Mouse (Mus musculus) embryonic fibroblast, embryonic 13.5 days (primary cell): ENCODE data around the gene Ush2a. TPM values are rescaled to one million over a fixed set of nuclear protein-coding genes. Genes with fewer than 3 reads are reported as not detected.

Source experiments
- H3K27ac ChIP-seq: 2 replicates; pipeline ENCODE4 v1.5.1; 2012; ENCODE audit warnings: low read length, control low read depth, inconsistent platforms; ENCODE audit not compliant: insufficient read depth
- H3K4me1 ChIP-seq: 2 replicates; pipeline ENCODE4 v1.6.1; 2011; ENCODE audit warnings: low read length; ENCODE audit not compliant: control insufficient read depth, insufficient read depth
- H3K4me3 ChIP-seq: 2 replicates; pipeline ENCODE4 v1.5.1; 2011; ENCODE audit warnings: mild to moderate bottlenecking, control low read depth, low read length; ENCODE audit not compliant: insufficient read depth
- CTCF ChIP-seq: IDR thresholded peaks from 2 replicates; pipeline ENCODE4 v1.5.1; 2011; ENCODE audit warnings: mild to moderate bottlenecking, control low read depth, low read length, moderate library complexity, borderline replicate concordance; ENCODE audit not compliant: insufficient read depth
- POLR2A ChIP-seq: IDR thresholded peaks from 2 replicates; pipeline ENCODE4 v1.6.1; 2011; ENCODE audit warnings: low read depth, mild to moderate bottlenecking, control low read depth, low read length, moderate library complexity
- polyA plus RNA-seq: library from polyadenylated mRNA; stranded (reverse); fragments of >200 nt; gene quantifications from 2 replicates; pipeline ENCODE4 v1.2.4, GENCODE M21; 2011; ENCODE audit warnings: low read depth; ENCODE audit not compliant: missing spikeins, insufficient read length

The Ush2a gene
- polyA plus RNA-seq, 1 experiment = not detected

DNA sequence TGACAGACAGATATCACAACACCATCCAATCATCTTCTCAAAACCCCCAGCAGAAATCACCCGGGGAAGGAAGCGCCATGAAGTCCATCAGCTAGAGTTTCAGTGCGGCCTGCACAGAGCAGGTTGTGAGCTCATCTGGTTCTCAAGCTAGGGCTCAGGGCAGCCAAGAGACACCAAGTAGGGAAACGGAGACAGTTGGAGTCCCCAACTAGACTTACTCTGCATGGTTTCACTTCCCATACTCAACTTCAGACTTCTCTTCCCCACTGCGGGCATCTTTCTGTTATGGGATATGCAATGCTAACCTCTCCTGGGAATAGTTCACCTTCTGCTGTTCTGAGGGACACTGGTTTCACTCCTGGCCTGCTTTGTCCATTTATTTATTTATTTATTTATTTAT, 277.8 kb downstream of the Ush2a start:
- H3K4me3 ChIP-seq = no peak overlapping the region

DNA sequence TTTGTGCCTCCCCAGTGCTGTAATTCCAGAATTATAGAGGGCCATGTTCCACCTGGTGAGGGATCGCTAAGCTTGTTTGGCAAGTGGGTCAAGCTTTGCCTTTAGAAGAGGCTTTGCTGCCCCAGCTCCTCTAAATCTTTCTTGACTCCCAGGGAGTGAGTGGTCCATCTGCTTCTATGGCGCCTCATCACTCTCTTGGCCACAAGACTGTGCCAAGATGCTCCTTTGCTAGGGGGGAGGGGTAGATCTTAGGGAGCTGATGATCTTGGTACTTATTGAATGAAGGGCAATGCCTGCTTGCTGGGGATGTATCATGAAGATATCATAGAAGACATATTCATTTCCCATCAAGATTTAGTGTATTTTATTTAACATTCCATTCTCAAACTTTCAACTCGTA, 279.7 kb downstream of the Ush2a start:
- no peak overlapping the region for H3K4me3 ChIP-seq
- no peak overlapping the region for H3K27ac ChIP-seq
- TF ChIP-seq POLR2A (no peak), CTCF (no peak)
- H3K4me1 ChIP-seq = no peaks in the 10 kb centered on the region

More for the DNA sequence above, 277.8 kb downstream of the Ush2a start:
- Histone ChIP-seq H3K4me1 (no peaks in the 10 kb centered on the region), H3K27ac (no peak overlapping the region)
- TF ChIP-seq CTCF (no peak), POLR2A (no peak)

DNA sequence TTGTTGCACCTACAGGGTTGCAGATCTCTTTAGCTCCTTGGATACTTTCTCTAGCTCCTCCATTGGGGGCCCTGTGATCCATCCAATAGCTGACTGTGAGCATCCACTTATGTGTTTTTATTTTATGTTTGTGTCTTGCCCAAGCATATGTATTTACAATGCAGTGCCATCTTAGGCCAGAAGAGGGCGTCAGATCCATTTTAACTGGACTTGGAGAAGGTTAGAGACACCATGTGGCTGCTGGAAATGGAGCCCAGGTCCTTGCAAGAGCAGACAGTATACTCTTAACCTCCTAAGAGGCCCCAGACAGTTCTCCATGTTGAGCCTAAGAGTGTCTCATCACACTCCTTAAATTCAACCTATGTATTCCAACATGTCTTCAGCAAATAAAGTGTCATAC, 281.5 kb downstream of the Ush2a start:
- H3K27ac ChIP-seq = no peak overlapping the region
- no peak overlapping the region for H3K4me3 ChIP-seq
- no peak for TF ChIP-seq CTCF
- no peak for TF ChIP-seq POLR2A
- H3K4me1 ChIP-seq = no peaks in the 10 kb centered on the region

DNA sequence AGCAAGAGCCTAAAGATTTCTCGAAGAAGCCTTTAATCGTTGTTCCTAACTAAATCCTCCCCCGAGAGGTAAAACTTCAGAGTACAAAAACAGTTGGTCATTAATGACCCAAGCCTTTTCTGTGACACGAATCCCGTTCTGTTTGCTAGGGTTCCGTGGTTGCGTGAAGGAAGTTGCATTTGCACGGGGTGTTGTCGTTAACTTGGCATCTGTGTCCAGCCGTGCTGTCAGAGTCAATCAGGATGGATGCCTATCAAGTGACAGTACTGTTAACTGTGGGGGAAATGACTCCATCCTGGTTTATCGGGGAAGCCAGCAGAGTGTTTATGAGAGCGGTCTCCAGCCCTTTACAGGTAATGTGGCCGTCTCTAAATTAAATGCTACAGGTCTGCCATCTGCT, 287.9 kb downstream of the Ush2a start:
- Histone ChIP-seq H3K4me1 (no peaks in the 10 kb centered on the region), H3K4me3 (no peak overlapping the region), H3K27ac (no peak overlapping the region)
- TF ChIP-seq POLR2A (no peak), CTCF (no peak)

DNA sequence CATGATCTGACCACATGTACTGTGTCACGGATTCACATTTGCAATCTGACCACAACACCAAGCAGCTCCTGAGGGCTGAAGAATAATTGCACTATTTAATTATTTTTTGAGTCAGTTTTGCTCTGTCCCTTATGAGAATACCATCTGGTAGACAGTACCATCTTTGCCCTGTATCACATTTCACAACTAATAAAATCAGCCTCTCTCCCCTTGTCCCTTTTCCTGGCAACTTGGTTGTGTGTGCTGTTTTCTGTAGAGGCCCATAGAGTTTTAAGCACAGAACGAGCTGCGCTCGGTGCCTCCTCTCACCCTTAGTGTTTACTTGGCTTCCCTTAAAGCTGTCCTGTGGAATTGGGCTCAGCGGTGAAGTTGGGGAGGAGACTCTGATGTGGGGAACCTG, 290.0 kb downstream of the Ush2a start:
- H3K4me3 ChIP-seq = no peak overlapping the region

DNA sequence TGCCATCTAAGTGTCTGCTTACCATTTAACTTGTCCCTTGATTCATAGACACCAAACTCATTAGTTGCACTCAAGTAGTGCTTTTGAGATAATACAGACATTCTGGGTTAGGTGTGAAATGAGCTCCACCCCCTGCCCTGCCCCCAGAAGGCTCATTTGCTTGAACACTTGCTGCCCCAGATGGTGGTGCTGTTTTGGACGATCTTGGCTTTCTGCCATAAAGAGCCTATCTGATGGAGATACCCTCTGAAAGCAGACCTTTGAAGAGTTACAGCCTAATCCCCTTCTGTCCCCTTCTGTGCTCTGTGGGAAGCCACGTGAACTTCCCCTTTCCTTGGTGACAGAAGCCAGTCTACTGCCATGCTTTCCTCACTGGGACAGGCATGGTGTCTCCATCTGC, 297.1 kb downstream of the Ush2a start:
- Histone ChIP-seq H3K4me3 (no peak overlapping the region), H3K4me1 (no peaks in the 10 kb centered on the region), H3K27ac (no peak overlapping the region)
- TF ChIP-seq POLR2A (no peak), CTCF (no peak)

More for the DNA sequence above, 290.0 kb downstream of the Ush2a start:
- no peaks in the 10 kb centered on the region for H3K4me1 ChIP-seq
- H3K27ac ChIP-seq = no peak overlapping the region
- no peak for TF ChIP-seq CTCF
- TF ChIP-seq POLR2A = no peak

DNA sequence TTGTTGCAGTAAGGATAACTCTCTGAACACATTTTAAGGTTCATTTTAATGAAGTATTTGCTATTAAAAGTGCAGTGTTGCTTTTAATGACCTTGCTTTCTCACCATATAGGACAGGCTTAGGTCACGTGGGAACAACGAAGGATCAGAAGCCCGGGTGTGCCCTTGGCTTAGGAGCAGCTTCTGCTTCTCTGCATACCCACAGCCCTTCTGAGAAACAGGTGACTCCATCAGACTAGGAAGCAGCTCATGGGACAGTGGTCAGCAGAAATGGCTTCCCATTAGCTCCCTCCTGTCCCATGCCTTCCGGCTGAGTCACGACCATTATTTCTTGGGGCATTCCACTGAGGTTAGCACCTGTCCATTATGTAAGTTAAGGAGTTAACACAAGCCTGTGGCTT, 304.4 kb downstream of the Ush2a start:
- no peak overlapping the region for H3K4me3 ChIP-seq
- TF ChIP-seq CTCF (no peak), POLR2A (no peak)
- H3K4me1 ChIP-seq = no peaks in the 10 kb centered on the region
- H3K27ac ChIP-seq = no peak overlapping the region

DNA sequence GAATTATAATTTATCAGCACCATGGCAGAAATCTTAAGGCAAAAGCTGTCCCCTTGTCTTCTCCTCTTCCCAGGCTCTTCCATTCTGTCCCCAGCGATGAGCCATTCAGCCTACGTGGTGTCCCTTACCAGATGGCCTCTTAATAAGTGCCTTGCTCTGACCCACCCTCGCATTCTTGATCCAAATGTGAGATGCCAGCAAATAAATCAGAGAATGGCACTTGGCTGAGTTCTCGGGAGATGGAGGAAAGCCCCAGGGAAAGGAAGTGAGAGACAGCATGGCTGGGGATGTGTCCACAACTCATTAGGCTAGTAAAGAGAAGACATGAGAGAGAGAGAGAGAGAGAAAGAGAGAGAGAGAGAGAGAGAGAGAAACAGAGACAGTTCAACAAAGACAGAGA, 305.7 kb downstream of the Ush2a start:
- TF ChIP-seq CTCF (no peak), POLR2A (no peak)
- Histone ChIP-seq H3K4me3 (no peak overlapping the region), H3K4me1 (no peaks in the 10 kb centered on the region), H3K27ac (no peak overlapping the region)

DNA sequence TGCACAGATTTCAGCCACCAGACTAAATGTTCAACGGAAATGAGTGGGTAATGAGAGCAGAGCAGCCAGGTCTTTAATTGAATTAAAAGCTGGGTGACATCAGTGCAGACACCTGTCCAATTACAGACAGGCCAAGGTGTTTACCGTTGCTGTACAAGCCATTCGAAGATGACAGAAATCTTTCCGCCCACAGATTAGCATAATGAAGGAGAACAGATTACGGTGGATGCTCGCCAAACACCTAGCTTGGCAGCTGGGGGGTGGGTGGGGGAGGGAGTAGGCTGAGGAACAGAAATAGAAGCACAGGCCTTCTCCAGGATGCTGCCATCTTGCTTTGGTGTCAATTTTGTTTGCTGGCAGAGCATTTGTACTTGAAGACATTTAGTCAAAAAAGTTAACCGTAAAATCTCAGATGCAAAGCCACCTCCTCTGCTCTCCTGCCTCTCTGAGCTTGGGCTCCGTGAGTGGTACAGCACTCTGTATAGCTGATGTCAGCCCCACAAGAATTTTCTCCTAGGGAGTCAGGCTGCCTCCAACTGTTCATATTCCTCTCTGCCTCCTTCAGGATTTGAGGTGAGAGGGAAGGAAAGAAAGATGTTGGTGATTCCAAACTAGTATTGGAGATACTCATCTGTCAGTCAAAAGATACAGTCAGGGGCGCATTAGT, 306.6 kb downstream of the Ush2a start:
- Histone ChIP-seq H3K4me1 (no peaks in the 10 kb centered on the region), H3K4me3 (no peak overlapping the region), H3K27ac (no peak overlapping the region)
- no peak for TF ChIP-seq CTCF
- no peak for TF ChIP-seq POLR2A

DNA sequence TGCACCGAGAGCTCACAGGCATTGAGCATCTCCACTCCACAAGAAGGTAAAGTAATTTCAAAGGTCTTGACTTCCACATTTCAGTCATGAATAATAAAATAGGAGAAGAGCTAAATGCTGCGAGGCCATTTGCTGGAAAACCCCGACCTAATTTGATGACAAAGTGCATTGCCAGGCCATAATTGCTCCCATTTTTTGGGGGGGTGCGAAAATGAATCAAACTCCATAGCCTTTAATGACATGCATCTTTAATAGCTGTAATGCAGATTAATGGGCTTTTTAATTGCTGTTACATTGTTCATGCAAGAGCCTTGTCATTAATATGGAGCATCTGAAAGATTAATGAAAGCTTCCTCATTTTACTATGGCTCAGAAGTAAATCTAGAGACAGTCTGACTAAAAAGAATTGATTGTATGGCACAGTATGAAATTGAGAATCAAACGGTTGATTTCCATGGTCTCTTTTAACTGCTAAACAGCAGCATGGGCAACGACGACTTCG, 314.5 kb downstream of the Ush2a start:
- Histone ChIP-seq H3K4me1 (no peaks in the 10 kb centered on the region), H3K4me3 (no peak overlapping the region), H3K27ac (no peak overlapping the region)
- TF ChIP-seq CTCF = no peak
- TF ChIP-seq POLR2A = no peak
